Mouse (Mus musculus): ENCODE measurements around the gene Gm45716. TPM values are rescaled to one million over a fixed set of nuclear protein-coding genes. Genes with fewer than 3 reads are reported as not detected.

Gene Gm45716
- polyA plus RNA-seq, 1 experiment: 0.62 TPM

- TF ChIP-seq CTCF (IDR thresholded peaks at IDR 0.05; ENCODE audit: extremely low read depth, insufficient read depth, insufficient read length, insufficient replicate concordance) (no peak), POLR2A (IDR thresholded peaks at IDR 0.05; ENCODE audit: low read depth, low read length) (no peak)
- 90% methylated on average over 2 of the region's 2 CpGs for WGBS
- H3K27ac ChIP-seq (ENCODE audit: insufficient read depth, low read length): no peak overlapping the region
Observed at GRCm38 (mm10) chr11:90200826-90201225, 13.3 kb downstream of the Gm45716 start.

GRCm38 (mm10) chr11:90214246-90214645, 26.8 kb downstream of the Gm45716 start:
- Histone ChIP-seq H3K4me1 (ENCODE audit: control insufficient read depth, insufficient read depth, insufficient read length) (no peaks in the 10 kb centered on the region), H3K4me3 (ENCODE audit: extremely low read depth, insufficient read depth, insufficient read length) (no peak overlapping the region), H3K27me3 (ENCODE audit: control insufficient read depth, insufficient read depth, low read length) (no peaks in the 10 kb centered on the region), H3K27ac (ENCODE audit: insufficient read depth, low read length) (no peak overlapping the region), H3K36me3 (ENCODE audit: control insufficient read depth, insufficient read depth, low read length) (no peaks in the 10 kb centered on the region)
- no peak for TF ChIP-seq POLR2A (IDR thresholded peaks at IDR 0.05; ENCODE audit: low read depth, low read length)
- no peak for TF ChIP-seq CTCF (IDR thresholded peaks at IDR 0.05; ENCODE audit: extremely low read depth, insufficient read depth, insufficient read length, insufficient replicate concordance)
- DNase-seq (ENCODE audit: low read depth in 1 of 2, low spot score in 2 of 2): no peak
- 88% methylated on average over 7 of the region's 7 CpGs for WGBS

More at GRCm38 (mm10) chr11:90200826-90201225, 13.3 kb downstream of the Gm45716 start:
- H3K4me3 ChIP-seq (ENCODE audit: extremely low read depth, insufficient read depth, insufficient read length): no peak overlapping the region
- H3K4me1 ChIP-seq (ENCODE audit: control insufficient read depth, insufficient read depth, insufficient read length): no peaks in the 10 kb centered on the region
- H3K27me3 ChIP-seq (ENCODE audit: control insufficient read depth, insufficient read depth, low read length): no peaks in the 10 kb centered on the region
- no peak for DNase-seq (ENCODE audit: low read depth in 1 of 2, low spot score in 2 of 2)
- no peaks in the 10 kb centered on the region for H3K36me3 ChIP-seq (ENCODE audit: control insufficient read depth, insufficient read depth, low read length)

- TF ChIP-seq POLR2A (IDR thresholded peaks at IDR 0.05; ENCODE audit: low read depth, low read length): no peak
- no peak for TF ChIP-seq CTCF (IDR thresholded peaks at IDR 0.05; ENCODE audit: extremely low read depth, insufficient read depth, insufficient read length, insufficient replicate concordance)
- WGBS: 38% methylated on average over 6 of the region's 6 CpGs
- H3K27ac ChIP-seq (ENCODE audit: insufficient read depth, low read length): no peak overlapping the region
Observed at GRCm38 (mm10) chr11:90220022-90220645, 32.7 kb downstream of the Gm45716 start.

GRCm38 (mm10) chr11:90220750-90221149, 33.3 kb downstream of the Gm45716 start:
- Histone ChIP-seq H3K36me3 (ENCODE audit: control insufficient read depth, insufficient read depth, low read length) (no peaks in the 10 kb centered on the region), H3K4me3 (ENCODE audit: extremely low read depth, insufficient read depth, insufficient read length) (no peak overlapping the region), H3K27ac (ENCODE audit: insufficient read depth, low read length) (no peak overlapping the region), H3K4me1 (ENCODE audit: control insufficient read depth, insufficient read depth, insufficient read length) (peaks cover 4% of the 10 kb centered on the region; the same call in 1 of the 2 replicates), H3K27me3 (ENCODE audit: control insufficient read depth, insufficient read depth, low read length) (no peaks in the 10 kb centered on the region)
- DNase-seq (ENCODE audit: low read depth in 1 of 2, low spot score in 2 of 2): no peak
- 50% methylated on average over 2 of the region's 2 CpGs for WGBS
- no peak for TF ChIP-seq CTCF (IDR thresholded peaks at IDR 0.05; ENCODE audit: extremely low read depth, insufficient read depth, insufficient read length, insufficient replicate concordance)
- TF ChIP-seq POLR2A (IDR thresholded peaks at IDR 0.05; ENCODE audit: low read depth, low read length): no peak

More at GRCm38 (mm10) chr11:90220022-90220645, 32.7 kb downstream of the Gm45716 start:
- H3K4me1 ChIP-seq (ENCODE audit: control insufficient read depth, insufficient read depth, insufficient read length): peaks cover 4% of the 10 kb centered on the region; the same call in 1 of the 2 replicates
- H3K36me3 ChIP-seq (ENCODE audit: control insufficient read depth, insufficient read depth, low read length): no peaks in the 10 kb centered on the region
- no peak overlapping the region for H3K4me3 ChIP-seq (ENCODE audit: extremely low read depth, insufficient read depth, insufficient read length)
- no peaks in the 10 kb centered on the region for H3K27me3 ChIP-seq (ENCODE audit: control insufficient read depth, insufficient read depth, low read length)
- DNase-seq (ENCODE audit: low read depth in 1 of 2, low spot score in 2 of 2): no peak

GRCm38 (mm10) chr11:90224914-90225470, 37.5 kb downstream of the Gm45716 start:
- Histone ChIP-seq H3K36me3 (ENCODE audit: control insufficient read depth, insufficient read depth, low read length) (no peaks in the 10 kb centered on the region), H3K4me1 (ENCODE audit: control insufficient read depth, insufficient read depth, insufficient read length) (peaks cover 8% of the 10 kb centered on the region; the same call in 1 of the 2 replicates), H3K27me3 (ENCODE audit: control insufficient read depth, insufficient read depth, low read length) (no peaks in the 10 kb centered on the region), H3K4me3 (ENCODE audit: extremely low read depth, insufficient read depth, insufficient read length) (no peak overlapping the region), H3K27ac (ENCODE audit: insufficient read depth, low read length) (peak overlapping the region; percentile 16; the same call in 1 of the 2 replicates)
- no peak for DNase-seq (ENCODE audit: low read depth in 1 of 2, low spot score in 2 of 2)
- 1% methylated on average over 11 of the region's 11 CpGs for WGBS
- TF ChIP-seq CTCF (IDR thresholded peaks at IDR 0.05; ENCODE audit: extremely low read depth, insufficient read depth, insufficient read length, insufficient replicate concordance) (no peak), POLR2A (IDR thresholded peaks at IDR 0.05; ENCODE audit: low read depth, low read length) (no peak)

- WGBS: 63% methylated on average over 12 of the region's 12 CpGs
- H3K4me1 ChIP-seq (ENCODE audit: control insufficient read depth, insufficient read depth, insufficient read length): peaks cover 8% of the 10 kb centered on the region; the same call in 1 of the 2 replicates
- TF ChIP-seq CTCF (IDR thresholded peaks at IDR 0.05; ENCODE audit: extremely low read depth, insufficient read depth, insufficient read length, insufficient replicate concordance) (no peak), POLR2A (IDR thresholded peaks at IDR 0.05; ENCODE audit: low read depth, low read length) (no peak)
Observed at GRCm38 (mm10) chr11:90227000-90227922, 39.8 kb downstream of the Gm45716 start.

More at GRCm38 (mm10) chr11:90227000-90227922, 39.8 kb downstream of the Gm45716 start:
- H3K36me3 ChIP-seq (ENCODE audit: control insufficient read depth, insufficient read depth, low read length): no peaks in the 10 kb centered on the region
- DNase-seq (ENCODE audit: low read depth in 1 of 2, low spot score in 2 of 2): no peak
- no peak overlapping the region for H3K27ac ChIP-seq (ENCODE audit: insufficient read depth, low read length)
- H3K27me3 ChIP-seq (ENCODE audit: control insufficient read depth, insufficient read depth, low read length): no peaks in the 10 kb centered on the region
- no peak overlapping the region for H3K4me3 ChIP-seq (ENCODE audit: extremely low read depth, insufficient read depth, insufficient read length)

All from spleen, adult 2 months (tissue).